Mouse (Mus musculus) retina, embryonic 14.5 days (tissue): ENCODE results near the gene Rtn4rl1.

ENCODE experiments used
- DNase-seq: peaks from one replicate; pipeline ENCODE4 v3.0.0-alpha.2; 2015; ENCODE audit warnings: low spot score

Gene Rtn4rl1

DNA sequence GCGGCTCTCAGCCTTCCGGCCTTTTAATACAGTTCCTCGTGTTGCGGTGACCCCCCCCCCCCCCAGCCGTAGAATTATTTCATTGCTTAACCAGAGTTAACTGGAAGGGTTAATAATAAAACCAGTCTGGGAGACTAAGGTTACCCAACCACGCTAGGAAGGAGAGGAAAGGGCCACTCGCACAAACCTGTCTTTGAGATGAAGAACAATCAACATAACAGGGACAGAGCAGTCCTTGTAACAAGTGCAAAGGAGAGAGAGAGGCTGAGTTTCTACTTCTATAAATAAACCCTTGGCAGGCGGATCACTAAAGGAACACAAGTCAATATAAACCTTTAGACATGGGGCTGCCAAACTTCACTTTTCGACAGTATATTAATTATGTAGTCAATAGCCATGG is 104.0 kb downstream of the Rtn4rl1 start:
- DNase-seq: no peak

DNA sequence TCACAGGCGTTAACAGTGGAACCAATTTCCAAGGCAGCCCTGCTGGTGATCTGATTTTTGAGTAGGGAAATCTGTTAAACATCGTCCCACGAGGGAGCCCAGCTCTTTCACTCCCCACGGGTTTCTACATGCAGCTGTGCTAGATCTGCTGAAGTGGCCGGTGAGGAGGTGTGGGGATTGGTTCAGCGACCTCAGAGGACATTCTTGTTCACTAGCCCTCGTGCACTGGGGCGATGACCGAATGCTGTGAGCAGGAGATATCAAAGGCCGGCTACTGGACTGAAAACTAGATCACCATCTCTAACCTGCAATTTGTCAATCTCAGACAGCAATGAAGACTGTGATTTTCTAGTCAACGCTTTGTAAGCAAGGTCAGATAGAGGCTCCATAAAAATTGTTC is 104.9 kb downstream of the Rtn4rl1 start:
- no peak for DNase-seq

DNA sequence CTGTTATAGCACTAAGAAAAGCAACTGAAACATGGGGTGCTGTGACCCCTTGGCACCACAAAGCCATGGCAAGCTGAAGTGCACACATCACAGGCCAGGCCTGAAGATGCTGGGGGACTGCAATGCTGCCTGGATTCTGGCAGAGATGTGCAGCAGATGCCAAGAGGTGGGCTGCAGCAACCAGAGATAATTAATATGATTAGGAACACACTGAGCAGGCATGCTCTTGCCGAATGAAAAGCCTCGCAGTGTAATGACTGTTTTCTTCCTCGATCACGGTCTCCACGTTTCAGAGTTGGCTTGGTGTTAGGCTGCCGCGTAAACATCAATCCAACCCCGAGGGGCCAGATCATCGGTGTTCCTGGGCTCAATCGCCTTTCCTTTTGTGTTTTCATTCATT is 106.2 kb downstream of the Rtn4rl1 start:
- no peak for DNase-seq

GRCm38 (mm10) chr11:75300954-75301353 is 107.4 kb downstream of the Rtn4rl1 start:
- DNase-seq: no peak

- no peak for DNase-seq
These were observed 111.2 kb downstream of the Rtn4rl1 start for GRCm38 (mm10) chr11:75304797-75305196.

DNA sequence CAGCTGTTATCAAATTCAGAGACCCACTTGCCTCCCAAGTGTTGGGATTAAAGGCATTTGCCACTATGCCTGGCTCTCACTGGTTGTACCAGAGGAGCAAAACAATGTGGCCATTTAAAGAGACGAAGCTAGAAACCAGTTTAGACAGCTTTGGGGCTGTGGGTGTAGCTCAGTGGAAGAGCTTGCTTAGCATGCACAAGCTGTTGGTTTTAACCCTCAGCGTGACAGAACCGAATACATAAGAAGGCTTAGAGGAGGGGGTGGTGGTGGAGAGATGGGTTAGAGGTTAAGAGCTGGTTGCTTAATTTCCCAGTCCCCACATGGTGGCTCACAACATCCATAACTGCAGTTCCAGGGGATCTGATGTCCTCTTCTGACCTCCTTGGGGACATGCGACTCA is 115.1 kb downstream of the Rtn4rl1 start:
- DNase-seq: no peak

- no peak for DNase-seq
These were observed 117.2 kb downstream of the Rtn4rl1 start for GRCm38 (mm10) chr11:75310813-75311212.

GRCm38 (mm10) chr11:75311751-75312150 is 118.2 kb downstream of the Rtn4rl1 start:
- no peak for DNase-seq

GRCm38 (mm10) chr11:75313834-75314233 is 120.3 kb downstream of the Rtn4rl1 start:
- DNase-seq: no peak
